Mouse (Mus musculus): ENCODE results near the gene Kera. TPM values are rescaled to one million over a fixed set of nuclear protein-coding genes. Genes with fewer than 3 reads are reported as not detected.

Gene Kera
- not detected for polyA plus RNA-seq (2014; fragmentation: Illumina TruSeq; extraction: RNeasy Lipid Tissue Mini Kit (QIAGEN cat#74804); ENCODE audit: low read depth, low replicate concordance)

DNA sequence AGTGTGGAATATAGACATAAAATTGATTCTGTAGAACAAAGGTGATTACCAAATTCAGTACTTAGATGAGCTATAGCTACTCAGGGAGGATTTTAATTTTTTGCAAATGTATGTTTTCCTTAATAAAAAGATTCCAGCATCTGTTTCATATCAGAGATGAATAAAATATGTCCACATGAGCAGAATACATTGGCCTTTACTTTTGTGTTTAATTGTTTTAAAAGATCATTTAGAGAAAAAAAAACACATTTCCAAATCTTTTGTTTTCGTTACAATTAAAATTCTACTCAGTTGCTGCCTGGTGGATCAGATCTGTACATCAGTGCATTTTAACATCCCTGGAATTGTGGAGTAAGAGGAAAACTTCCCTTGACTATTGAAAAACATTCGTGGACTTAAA, at the start of gene Kera:
TSS of gene Kera (plus strand) at position 301 of the 400 bp plus-strand sequence.

GRCm38 (mm10) chr10:97564957-97565856, 41.5 kb upstream of the Kera start, which contains the start of gene Lum:
Gene Lum (plus strand): TSS chr10:97565128.

DNA sequence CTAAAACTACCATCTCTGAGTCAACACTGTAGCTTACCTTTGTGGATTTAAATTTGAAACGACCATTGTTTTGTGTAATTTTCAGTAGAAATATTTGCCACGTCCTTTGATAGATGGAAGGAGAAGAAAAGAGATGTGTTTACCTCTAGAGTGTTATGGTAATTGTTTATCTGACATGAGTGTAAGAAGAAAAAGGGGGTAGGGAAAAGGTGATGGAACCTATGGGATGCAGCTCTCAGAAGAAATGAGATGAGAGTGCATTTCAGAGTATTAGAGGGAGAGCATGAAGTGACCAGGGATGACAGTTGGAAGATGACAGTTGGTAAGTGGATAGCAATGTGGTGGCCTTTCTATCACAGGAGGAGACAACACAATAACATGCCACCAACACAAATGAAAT, 37.1 kb downstream of the Kera start, which contains the start of gene Epyc:
TSS of gene Epyc (plus strand) at position 301 of the 400 bp plus-strand sequence.

Other genes with a start within 250 kb of the Kera start
- gene Dcn, start 127.3 kb upstream of the Kera start, polyA plus RNA-seq (2014; fragmentation: Illumina TruSeq; extraction: RNeasy Lipid Tissue Mini Kit (QIAGEN cat#74804); ENCODE audit: low read depth, low replicate concordance) = 190 TPM
- gene Lum, start 41.8 kb upstream of the Kera start, polyA plus RNA-seq (2014; fragmentation: Illumina TruSeq; extraction: RNeasy Lipid Tissue Mini Kit (QIAGEN cat#74804); ENCODE audit: low read depth, low replicate concordance) = 19.4 TPM
- gene Epyc, start 37.2 kb downstream of the Kera start, polyA plus RNA-seq (2014; fragmentation: Illumina TruSeq; extraction: RNeasy Lipid Tissue Mini Kit (QIAGEN cat#74804); ENCODE audit: low read depth, low replicate concordance) = 0.53 TPM
- gene Ccer1, start 86.2 kb downstream of the Kera start, polyA plus RNA-seq (2014; fragmentation: Illumina TruSeq; extraction: RNeasy Lipid Tissue Mini Kit (QIAGEN cat#74804); ENCODE audit: low read depth, low replicate concordance) = not detected
- gene C030005K15Rik, start 119.9 kb downstream of the Kera start, polyA plus RNA-seq (2014; fragmentation: Illumina TruSeq; extraction: RNeasy Lipid Tissue Mini Kit (QIAGEN cat#74804); ENCODE audit: low read depth, low replicate concordance) = not detected